Mouse (Mus musculus) spleen, adult 2 months (tissue): ENCODE measurements around the gene Pmch.

Source experiments
- CTCF ChIP-seq: fragments of 200-500 bp; IDR thresholded peaks from 2 replicates; pipeline ENCODE4 v1.5.1; 2011; ENCODE audit warnings: mild to moderate bottlenecking, inconsistent platforms; ENCODE audit not compliant: insufficient read depth, insufficient read length, insufficient replicate concordance; ENCODE audit errors: extremely low read depth
- POLR2A ChIP-seq: fragments of 200-500 bp; IDR thresholded peaks from 2 replicates; pipeline ENCODE4 v1.6.1; 2011; ENCODE audit warnings: low read depth, low read length, inconsistent platforms

DNA sequence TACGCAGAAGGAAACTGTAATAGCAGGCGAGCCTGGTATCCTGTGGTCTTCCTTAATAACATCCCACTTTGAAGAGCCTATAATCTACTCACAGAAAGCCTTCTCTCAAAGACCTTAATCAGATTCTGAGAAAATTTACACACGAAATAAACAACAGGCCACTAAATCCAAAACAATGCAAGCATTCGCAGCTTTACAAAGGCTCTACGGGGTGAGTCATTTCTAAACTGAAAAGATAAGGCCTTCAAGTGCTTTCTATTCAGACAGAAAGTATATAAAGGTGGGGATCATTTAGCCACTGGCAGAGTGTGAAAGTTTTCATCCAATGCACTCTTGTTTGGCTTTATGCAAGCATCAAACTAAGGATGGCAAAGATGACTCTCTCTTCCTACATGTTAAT lies at the start of gene Pmch:
- TF ChIP-seq POLR2A (no peak), CTCF (no peak)
